Mouse (Mus musculus) cortical plate, adult 2 months (tissue): ENCODE results near the gene Kcnb1.

Experiments
- CTCF ChIP-seq: fragments of 200-500 bp; IDR thresholded peaks from 2 replicates; pipeline ENCODE4 v1.5.1; 2011; ENCODE audit warnings: mild to moderate bottlenecking, control low read depth, low read length; ENCODE audit not compliant: insufficient read depth; ENCODE audit errors: extremely low read depth
- POLR2A ChIP-seq: fragments of 200-500 bp; IDR thresholded peaks from 2 replicates; pipeline ENCODE4 v1.6.1; 2011; ENCODE audit warnings: mild to moderate bottlenecking, low read length, control low read depth; ENCODE audit not compliant: insufficient read depth; ENCODE audit errors: extremely low read depth

GRCm38 (mm10) chr2:167221159-167221845 is 31.3 kb upstream of the Kcnb1 start:
- TF ChIP-seq POLR2A (no peak), CTCF (no peak)
